Mouse (Mus musculus) urinary bladder, adult 18-20 months (tissue): ENCODE data around the gene Atox1.
"Not testable (repeated sequence)": the region's sequence is repeated elsewhere in the genome, so short reads cannot be mapped to it uniquely, and the experiment has no call there.

Source experiments
- DNase-seq, 2 experiments: peaks; one replicate each; pipeline ENCODE4 v3.0.0; 2022; ENCODE audit warnings: low spot score in 2 of 2, mixed read lengths in 2 of 2

Atox1 gene

DNA sequence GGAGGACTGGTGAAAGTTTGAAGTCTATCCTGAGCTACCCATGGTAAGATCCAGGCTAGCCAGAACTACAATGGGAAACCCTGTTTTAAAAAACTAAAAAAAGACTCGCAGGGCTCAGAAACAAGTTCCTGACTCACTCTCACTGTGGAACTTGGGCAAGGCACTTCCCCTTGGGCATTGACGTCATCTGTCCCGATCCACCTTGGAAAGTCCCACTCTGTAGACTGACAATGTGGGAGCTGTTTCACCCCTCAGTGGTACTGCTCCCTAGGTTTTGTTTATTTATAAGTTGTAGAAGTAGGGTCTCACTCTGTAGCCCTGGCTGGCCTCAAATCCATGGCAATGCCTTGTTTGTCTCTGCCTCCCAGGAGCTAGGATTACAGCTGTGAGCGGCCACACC, 7.4 kb downstream of the Atox1 start:
- no peak for DNase-seq

DNA sequence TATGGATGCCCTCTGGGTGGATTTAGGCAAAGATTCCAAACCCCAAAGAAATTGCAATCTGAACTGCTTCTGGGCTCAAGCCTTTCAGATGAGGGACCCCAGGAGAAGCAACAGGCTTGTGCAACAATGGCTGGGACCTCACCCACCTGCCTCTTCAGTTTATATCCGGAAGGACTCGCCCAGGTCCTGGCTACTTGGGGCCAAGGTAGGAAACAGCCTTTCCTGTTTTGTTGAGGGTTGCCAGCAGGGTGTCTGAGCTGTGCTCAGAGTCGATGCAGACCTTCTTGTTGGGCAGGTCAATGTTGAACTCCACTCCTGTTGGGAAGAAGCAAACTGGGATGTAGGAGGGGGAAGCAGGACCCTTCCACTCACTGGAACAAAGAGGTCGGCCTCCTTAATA, 10.7 kb downstream of the Atox1 start:
- DNase-seq: no peak

DNA sequence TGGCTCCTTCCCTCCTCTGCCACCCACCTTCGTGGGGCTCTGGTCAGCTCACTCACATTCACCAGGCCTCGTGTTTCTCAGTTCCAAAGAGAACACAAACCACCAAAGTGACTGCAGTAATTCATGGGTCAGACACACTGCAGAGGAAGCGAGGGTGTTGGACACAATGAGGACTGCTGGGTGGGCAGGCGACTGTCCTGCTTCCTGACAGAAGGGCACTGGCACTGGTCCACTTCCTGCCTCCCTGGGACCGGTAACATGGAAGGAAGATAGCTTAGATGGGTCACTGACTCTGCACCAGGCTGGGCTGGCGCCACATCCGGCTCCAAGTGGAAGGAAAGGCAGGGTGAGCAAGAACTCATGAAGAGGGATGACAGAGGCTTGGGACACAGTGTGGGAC, 11.5 kb downstream of the Atox1 start:
- DNase-seq: no peak

DNA sequence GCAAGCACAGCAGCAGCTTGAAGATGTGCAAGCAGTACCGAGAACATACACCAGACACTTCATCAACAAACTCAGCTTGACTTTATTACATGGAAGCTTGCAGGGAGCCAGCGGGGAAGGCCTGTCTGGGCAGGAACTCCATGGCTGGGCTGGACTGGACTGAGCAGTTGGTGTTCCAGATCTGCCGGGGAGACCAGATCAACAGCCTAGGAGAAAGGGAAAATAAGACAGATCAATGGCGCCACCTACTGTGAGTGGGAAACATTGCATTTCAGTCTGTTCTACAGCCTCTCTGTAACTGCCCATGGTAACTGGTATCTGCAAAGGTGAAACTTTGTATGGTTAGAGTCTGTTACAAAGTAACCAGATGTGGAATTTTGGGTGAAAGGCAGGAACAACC, 14.5 kb downstream of the Atox1 start:
- DNase-seq: peak; percentile 71 to 88

DNA sequence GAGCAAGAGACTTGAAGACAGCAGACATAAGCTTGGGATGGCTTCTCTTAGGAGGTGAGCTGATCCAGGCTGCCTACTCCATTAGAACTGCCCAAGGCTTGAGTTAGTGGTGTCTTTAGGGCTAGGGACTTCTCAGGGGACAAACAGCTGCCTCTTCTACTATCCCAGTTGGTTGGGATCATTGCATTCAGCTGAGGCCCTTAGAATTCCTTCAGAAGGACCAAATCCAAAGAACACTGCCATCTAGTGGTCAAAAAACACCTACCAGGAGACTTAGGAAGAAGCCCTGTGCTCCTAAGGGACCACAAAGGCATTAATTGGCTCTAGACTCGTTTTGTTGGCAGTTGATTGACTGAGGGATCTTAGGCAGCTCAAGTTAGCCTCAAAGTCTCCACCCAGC, 16.3 kb downstream of the Atox1 start:
- no peak for DNase-seq

DNA sequence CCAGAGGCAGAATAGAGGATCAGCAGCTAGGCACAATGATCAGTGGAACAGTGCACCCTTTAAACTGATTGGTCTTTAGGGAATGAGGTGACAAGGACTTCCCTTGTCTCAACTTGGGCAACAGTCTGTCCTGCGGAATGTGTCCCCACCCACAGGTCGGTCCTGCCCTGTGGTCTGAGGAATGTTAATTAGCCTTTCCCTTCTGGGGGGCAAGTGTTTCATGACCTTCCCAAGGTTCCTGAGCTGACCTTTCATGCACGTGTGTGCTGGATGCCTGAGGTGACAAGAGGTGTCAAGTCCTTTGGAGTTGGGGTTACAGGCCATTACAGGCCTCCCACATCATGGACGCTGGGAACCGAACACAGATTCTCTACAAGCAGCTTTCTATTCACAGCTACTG, 21.3 kb downstream of the Atox1 start:
- DNase-seq: no peak

DNA sequence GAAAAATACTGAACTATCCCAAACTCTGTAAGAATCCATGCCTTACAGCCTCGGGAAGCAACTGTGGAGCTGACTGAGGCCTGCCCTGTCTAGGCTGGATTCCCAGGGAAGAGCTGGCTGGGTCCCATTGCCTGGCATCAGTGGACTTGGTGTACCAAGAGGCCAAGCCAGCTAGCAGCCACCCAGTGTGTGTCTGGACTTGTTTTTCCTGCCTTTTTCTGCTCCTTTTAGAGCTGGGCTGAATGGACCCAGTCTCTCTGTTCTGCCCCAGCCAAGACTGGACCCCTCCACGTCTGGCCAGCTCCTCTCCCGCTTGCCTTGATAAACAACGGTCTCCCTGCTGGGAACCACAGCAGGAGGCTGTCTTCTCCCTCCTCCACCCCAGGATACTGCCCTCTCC, 23.0 kb downstream of the Atox1 start:
- DNase-seq: no peak

DNA sequence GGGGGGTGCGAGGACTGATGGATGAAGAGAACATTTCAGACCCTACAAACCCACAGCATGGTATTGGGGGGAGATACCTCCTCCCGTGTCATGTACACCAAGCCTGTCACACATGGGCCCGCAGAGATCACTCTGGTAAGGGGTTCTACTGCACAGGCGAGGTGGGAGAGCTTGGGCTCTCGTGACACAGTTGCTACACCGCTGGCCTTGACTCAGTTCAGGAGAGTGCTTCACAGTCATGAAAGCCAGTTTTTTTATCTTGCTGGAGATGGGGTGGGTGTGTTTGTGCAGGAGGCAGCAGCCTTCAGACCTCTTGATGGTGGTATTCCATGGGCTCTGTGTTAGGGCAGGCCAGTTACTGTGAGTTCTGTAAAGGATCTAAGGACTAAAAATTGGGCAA, 24.9 kb downstream of the Atox1 start:
- DNase-seq: no peak

DNA sequence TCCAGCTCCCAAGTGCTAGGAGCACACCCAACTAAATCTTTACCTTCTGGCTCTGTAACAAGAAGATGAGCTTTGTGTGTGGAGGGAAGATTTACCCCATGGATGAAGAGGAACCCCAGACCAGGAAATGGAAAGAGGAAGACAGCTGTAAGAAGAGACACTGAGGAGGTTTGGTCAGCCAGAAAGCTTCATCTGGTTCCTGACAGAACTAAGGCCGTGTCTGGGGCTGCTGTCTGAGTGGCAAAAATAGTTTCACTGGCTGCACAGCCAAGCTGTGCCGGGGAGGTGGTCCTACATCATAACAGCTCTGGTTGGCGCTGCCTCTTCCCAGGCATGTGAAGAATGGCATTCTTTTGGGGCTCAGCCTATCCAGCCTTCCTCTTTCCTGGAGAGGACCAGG, 28.1 kb downstream of the Atox1 start:
- DNase-seq: no peak

DNA sequence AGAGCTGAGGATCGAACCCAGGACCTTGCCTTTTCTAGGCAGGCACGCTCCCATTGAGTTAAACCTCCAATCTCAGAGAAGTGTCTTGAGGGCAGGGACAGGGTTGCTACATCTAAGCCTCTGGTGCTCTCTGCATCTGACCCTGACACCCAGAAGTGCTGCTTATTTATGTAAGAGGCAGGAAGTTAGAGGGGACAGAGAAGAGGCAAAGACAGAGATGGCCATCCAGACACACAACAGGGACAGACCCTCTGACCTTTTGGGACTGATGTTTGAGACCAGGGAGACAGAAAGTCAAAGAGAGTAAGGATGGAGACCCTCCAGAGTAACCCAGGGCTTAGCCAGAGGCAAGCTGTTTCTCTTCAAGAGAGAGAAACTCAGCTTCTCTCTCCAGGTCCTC, 31.1 kb downstream of the Atox1 start:
- no peak for DNase-seq

DNA sequence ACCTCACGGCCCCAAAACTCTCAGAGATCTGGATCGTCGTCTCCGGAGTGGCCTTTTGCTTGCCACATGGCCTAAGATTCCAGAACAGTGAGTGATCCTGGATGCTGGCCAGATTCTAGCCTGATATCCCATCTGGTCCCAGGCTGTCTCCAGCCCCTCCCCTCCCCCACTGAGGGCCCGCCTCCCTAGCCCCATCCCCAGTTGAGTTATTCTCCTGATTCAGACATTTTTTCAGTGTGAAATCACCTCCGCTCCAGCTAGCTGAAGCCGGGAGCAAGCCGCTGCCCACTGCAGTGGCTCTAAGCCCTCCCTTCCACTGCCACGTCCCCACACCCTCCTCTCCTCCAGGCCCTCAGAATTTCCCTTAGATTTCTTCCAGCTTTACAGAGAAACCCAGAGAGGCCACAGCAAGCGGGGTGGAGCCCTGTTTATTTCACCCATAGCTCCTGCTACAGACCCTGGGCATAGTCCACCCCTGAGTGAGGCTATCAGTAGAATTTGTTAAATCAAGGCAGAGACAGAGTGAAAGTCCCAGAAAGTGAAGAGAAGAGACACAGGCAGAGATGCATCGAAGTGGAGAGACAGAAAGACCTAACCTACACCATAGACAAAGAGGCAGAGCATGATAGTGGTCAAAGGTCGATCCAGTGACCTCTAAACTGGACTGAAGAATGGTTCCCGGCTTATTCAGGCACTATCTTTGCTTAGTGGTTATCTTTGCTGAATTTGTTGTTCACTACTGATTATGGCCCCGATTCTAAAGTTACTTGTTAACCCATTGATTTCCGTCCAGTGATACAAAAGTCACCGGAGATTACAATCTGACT, 32.6 kb downstream of the Atox1 start:
- peak; percentile 39 to 84 for DNase-seq

DNA sequence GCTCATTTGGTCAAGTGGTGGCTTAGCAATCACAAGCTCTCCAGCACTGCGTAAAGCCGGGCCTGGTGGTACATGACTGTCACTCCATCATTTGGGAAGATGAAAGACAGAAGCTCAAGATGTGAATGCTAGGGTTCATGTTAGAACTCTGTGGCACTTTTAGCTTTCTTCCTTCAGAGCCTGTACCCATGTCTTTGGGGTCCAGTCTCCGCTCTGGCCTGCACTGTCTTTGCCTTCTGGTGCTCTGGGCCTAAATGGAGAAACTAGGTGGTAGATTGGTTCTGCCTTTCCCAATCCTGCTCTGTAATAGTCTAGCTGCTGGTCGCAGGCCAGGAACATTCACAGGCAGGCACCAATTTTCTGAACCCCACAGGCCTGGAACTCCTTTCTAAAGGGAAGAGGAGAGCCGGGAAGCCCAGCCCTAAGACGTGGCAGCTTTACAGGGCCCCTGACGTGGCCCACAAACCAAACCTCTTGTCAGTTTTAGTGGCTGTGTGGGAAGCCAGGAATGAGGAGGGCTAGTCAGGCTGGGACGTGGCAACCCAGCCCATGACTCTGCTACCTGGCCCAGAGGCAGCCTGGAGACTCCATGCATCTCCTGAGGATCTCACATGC, 36.2 kb downstream of the Atox1 start:
- DNase-seq: no peak

DNA sequence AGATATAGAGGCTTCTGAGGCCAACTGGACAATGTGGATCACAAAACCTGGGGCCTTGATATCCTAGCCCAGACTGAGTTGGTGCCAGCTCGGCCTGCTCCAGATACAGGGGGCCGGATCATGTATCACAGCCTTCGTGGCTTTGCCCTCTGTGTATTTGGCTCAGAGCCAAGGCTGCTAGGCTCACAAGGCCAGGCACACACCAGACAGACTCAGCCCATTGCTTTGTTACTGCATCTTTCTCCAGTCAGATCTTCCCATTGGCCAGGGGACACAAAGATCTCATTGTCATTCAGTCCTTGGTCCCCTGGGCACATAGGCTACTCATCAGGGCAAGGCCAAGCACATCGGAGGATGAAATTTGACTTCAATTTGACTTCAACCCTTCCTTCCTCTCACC, 37.3 kb downstream of the Atox1 start:
- no peak for DNase-seq

DNA sequence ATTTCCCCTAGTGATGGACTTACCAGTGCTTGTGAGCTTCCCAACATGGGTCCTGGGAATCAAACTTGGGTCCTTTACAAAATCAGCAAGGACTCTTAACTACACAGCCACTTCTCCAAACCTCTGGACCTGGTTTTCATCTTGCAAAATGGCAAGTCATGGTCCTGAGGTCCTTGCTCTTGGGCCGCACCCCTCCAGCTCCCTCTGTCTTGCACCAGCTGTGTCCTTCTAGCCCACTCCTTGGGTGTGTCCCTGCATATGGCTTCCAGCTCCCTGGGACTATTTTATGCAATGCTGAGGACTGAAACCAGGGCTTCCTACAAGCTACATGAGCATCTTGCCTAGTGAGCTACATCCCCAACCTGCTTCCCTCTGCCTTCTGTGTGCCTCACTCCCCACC, 38.1 kb downstream of the Atox1 start, which contains the start of gene Sparc:
TSS of gene Sparc (minus strand) at position 206 of the 400 bp plus-strand sequence.
- no peak for DNase-seq

DNA sequence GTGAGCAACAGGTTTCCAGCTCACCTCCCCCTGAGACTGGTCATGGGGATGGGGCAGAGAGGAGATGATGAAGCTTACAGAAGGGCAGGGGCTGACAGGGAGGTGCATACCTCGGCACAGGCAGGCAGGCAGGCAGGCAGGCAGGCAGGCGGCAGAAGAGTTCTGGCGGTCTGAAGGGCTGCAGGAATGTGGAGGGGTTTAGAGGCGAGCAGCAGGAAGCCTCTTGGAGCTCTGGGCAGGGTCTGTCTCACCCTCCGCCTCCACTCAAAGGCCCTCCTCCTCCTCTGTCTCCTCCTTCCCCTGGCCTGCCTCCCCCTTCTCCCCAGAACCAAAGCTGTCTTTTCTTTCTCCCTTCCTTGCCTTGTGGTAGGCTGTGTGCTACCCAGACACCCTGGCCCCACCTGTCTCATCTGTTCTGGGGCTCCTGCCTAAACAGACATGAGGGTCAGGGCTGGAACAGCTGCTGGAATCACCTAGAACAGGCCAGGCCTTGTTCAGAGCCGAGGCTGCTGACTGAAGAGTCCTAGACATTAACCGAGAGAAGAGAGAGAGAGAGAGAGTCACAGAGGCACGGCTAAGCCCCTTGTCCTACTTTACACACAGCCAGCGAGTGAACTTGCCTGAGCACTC, 41.2 kb downstream of the Atox1 start:
- DNase-seq: peak; percentile 54 to 71

DNA sequence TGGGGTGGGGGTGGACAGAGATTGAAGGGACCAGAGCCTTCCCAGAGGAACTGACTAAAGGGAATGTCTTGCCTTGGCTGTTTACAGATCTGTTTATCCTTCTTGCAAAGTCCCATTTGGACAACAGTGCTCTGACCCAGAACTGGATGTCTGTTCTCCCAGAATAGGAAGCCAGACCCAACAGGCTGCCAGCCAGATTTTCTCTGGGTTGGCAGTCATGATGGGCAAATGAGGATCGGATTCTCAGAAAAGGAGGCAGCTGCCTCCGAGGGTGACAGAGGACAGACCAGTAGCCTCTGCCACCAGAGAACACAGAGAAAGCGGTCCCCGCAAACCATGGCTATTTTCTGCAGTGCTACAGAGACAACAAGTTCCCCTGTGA, 41.8 kb downstream of the Atox1 start:
- DNase-seq: no peak

DNA sequence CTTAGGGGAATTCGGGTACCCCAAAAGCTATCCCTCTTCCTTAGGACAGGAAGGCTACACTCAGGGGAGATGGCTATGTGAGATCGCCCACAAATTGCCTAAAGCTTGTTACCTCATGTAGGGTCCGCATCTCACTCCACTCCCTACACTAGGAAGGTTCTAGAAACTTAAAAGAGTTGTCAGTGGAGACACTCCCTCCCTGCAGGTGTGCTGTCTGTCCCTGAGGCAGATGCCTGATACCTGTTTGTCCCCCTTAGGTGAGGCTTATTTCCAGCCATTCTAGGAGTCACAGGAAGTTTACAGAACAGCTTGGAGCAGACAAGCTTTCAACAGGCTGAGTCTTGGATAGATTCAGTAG, 42.4 kb downstream of the Atox1 start:
- DNase-seq: no peak

DNA sequence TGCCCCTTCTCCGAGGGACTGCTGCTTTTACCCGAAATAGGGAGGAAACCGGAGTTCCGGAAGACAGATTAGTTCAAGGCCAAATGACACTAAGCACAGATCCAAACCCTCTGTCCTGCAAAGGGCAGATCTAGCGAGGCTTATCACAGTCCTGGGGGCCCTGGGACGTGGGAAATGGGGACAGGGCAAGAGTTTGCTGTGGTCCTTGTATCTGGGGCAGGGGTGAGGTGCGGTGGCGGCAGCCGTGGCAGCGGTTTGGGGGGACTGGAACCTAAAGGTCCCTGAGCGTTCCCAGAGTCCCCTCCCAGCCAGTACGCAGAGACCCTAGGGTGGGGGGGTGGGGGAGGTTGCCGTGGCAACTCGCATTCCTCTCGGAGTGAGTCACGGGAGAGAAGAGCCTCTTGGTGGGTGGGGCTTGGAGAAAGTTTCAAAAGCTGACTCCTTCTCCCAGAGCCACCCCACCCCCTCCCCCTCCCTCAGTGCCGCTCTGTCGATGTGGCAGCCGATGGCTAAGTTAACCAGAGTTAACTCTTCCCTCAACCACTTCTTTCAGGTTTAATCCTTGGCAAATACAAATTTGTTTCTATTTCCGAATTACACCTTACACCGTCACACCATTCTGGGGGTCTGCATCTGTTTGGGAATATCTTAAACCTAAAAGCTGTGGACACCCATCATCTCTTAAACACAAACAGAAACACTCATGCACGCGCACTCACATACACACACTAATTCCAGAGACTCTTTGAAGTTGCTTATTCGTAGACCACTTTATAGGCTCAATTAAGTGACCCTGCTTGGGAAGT, 42.9 kb downstream of the Atox1 start:
- DNase-seq: peak in 1 of 2 experiments; percentile 42

DNA sequence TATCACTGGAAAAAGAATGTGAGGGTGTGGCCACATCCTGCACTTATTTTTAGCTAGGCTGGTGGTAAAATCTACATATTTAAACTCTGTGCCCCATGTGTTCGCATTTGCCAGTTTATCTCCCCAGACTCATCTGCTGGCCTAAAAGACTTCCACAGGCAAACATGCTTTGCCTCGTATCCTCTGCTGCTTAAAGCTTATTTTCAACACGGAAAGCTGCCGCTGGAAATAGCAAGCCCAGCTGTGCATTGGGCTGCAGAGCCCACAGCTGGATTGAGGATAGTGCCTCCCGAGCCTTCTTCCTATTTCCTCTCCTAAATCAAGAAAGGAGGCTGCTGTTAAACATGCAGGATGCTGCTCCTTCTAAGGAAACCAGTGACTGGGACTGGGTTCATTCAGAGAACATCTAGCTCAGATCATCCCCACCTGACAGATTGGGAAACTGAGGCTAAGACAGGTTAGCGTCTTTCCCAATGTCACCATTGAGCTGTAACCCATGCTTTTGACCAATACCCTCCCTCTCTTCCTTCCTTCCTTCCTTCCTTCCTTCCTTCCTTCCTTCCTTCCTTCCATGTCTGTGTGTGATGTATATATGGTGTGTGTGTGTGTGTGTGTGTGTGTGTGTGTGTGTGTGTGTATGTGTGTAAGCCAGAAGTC, 44.3 kb downstream of the Atox1 start:
- DNase-seq: no peak

DNA sequence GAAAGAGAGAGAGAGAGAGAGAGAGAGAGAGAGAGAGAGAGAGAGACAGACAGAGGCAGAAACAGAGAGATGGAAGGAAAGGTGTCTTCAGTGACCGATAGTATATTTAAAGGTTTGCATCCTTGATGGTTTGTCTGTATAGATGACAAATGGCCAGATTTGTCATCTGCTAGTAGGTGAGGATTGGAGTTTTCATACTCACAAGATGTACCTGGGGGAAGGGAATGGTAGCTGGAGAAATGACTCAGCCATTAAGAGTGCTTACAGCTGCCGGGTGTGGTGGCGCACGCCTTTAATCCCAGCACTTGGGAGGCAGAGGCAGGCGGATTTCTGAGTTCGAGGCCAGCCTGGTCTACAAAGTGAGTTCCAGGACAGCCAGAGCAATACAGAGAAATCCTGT, 45.3 kb downstream of the Atox1 start:
- not testable (repeated sequence) for DNase-seq

DNA sequence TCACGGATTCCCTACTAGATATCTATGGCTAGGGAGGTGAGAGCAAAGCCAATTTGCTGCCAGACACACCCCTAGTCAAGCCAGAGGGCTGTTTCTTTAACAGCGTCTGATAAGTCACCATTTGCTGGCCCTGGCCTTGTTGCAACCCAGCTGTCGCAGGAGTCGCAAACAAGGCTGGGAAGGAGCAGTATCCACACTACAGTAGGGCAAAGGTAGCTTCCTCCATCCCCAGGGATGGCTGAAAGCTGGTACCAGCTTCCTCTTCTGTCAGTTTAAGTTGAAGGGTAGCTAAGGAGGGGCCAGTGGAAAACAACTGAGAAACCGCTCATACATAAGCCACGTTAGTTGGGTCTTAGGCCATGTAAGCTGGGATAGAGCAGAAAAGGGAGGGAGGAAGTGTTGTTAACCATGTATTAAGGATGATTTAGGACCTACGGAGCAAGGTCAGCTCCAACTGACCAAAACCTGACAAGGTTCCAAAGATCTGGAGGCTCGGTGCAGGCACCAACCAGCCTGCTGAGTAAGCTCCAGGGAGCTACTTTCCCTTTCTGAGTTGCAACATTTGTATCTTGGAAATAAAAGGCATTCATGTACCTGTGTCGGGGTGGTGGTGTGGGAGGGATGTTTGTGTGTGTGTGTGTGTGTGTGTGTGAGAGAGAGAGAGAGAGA, 45.9 kb downstream of the Atox1 start:
- peak in 1 of 2 experiments; percentile 43 for DNase-seq
